ENCODE assay signal across 9 mouse cellular contexts in genomic region chr7:28464416-28465212, GRCm38 (mm10). TPM values are rescaled to one million over a fixed set of nuclear protein-coding genes. Genes with fewer than 3 reads are reported as not detected.
DNase-seq lines count a peak whose midpoint lies in the region; ATAC-seq lines count a peak whose summit lies in the region.
"Had no signal": no experiment of that assay in that cellular context is flagged by ENCODE, and none has a peak within 500 bp of the region (broad histone marks: within the 10 kb centered on the region; RNA-seq: fewer than 3 reads in every experiment).

No protein-coding gene starts in this region.

- H3K4me1 ChIP-seq in hindbrain, embryonic 12.5 days = peaks cover 18% of the 10 kb centered on the region

- no peaks in the 10 kb centered on the region for H3K9me3 ChIP-seq in hindbrain, embryonic 12.5 days (replicated peaks)

- H3K36me3 ChIP-seq in hindbrain, embryonic 12.5 days = peaks cover 41% of the 10 kb centered on the region
- H3K36me3 ChIP-seq in splenic B cell, adult 2 months (ENCODE audit: control insufficient read depth, insufficient read depth, low read length, poor library complexity, severe bottlenecking) = no peaks in the 10 kb centered on the region

- no peak overlapping the region for H3K27ac ChIP-seq in hindbrain, embryonic 12.5 days

- peaks cover 24% of the 10 kb centered on the region for H3K27me3 ChIP-seq in hindbrain, embryonic 12.5 days
- H3K27me3 ChIP-seq in splenic B cell, adult 2 months (ENCODE audit: control insufficient read depth, insufficient read depth, low read length, poor library complexity, severe bottlenecking) = no peaks in the 10 kb centered on the region

- no peak overlapping the region for H3K4me3 ChIP-seq in hindbrain, embryonic 12.5 days

- 67% methylated on average over 10 of the region's 10 CpGs for WGBS in hindbrain, embryonic 12.5 days

- DNase-seq in A20 (ENCODE audit: low read depth, low spot score) (peak; percentile 89), MN1 (ENCODE audit: low spot score) (peak; percentile 55), adipocyte (ENCODE audit: low spot score) (no peak)
- peak; percentile 64 to 74 for DNase-seq in layer of hippocampus, postnatal 25 days (ENCODE audit: extremely low spot score in 1 of 2, low spot score in 1 of 2)
- peak; percentile 82 for DNase-seq in lung, postnatal 36 days
- peak; percentile 47 for DNase-seq in splenic B cell, adult 2 months (ENCODE audit: low read depth, low spot score)

- peak overlapping the region; percentile 24 for H3K4me2 ChIP-seq in hindbrain, embryonic 12.5 days (replicated peaks)

- peak; percentile 86 for ATAC-seq in common myeloid progenitor, adult 5-6 weeks (replicated peaks; ENCODE audit: low read depth, poor library complexity, severe bottlenecking)
- peak; percentile 51; the same call in 1 of the 2 replicates for ATAC-seq in hindbrain, embryonic 12.5 days (ENCODE audit: low FRiP score)

- no peak overlapping the region for H3K9ac ChIP-seq in hindbrain, embryonic 12.5 days

RNA-seq across cellular contexts. Expression of gene Lrfn1, which starts 12.8 kb away (rescaled TPM):
- total RNA-seq in common myeloid progenitor, adult 5-6 weeks (2017) = 2.1 and 2.9 TPM in 2 replicates
- polyA plus RNA-seq in hindbrain, embryonic 12.5 days (2016; fragmentation: Nextera tagmentation; extraction: Ambion mirVana) = 14.0 and 15.9 TPM in 2 replicates
- total RNA-seq in layer of hippocampus, postnatal 25 days (2021) = 10 to 100 TPM; 74.1 to 76.7 TPM

RNA-seq across cellular contexts. Expression of gene Gmfg, which starts 27.4 kb away (rescaled TPM):
- 583 and 663 TPM in 2 replicates for total RNA-seq in common myeloid progenitor, adult 5-6 weeks (2017)
- 5.9 and 6.5 TPM in 2 replicates for polyA plus RNA-seq in hindbrain, embryonic 12.5 days (2016; fragmentation: Nextera tagmentation; extraction: Ambion mirVana)
- total RNA-seq in layer of hippocampus, postnatal 25 days (2021) = 1 to 10 TPM; 1.3 to 2.3 TPM

RNA-seq across cellular contexts. Expression of gene Ifnl2, which starts 45.6 kb away (rescaled TPM):
- total RNA-seq in common myeloid progenitor, adult 5-6 weeks (2017) = not detected in 2 replicates
- not detected in 2 replicates for polyA plus RNA-seq in hindbrain, embryonic 12.5 days (2016; fragmentation: Nextera tagmentation; extraction: Ambion mirVana)
- total RNA-seq in layer of hippocampus, postnatal 25 days (2021) = not detected
- polyA plus RNA-seq: heart, embryonic 14.5 days had no signal

RNA-seq across cellular contexts. Expression of gene Ifnl3, which starts 58.0 kb away (rescaled TPM):
- not detected in 2 replicates for total RNA-seq in common myeloid progenitor, adult 5-6 weeks (2017)
- not detected in 2 replicates for polyA plus RNA-seq in hindbrain, embryonic 12.5 days (2016; fragmentation: Nextera tagmentation; extraction: Ambion mirVana)
- total RNA-seq in layer of hippocampus, postnatal 25 days (2021) = not detected
- polyA plus RNA-seq: heart, embryonic 14.5 days had no signal

Comparison
In these comparisons a context has a peak if more than half of its experiments do, and no peak if none do; other contexts are left out.
1. RNA of gene Lrfn1, which starts 12.8 kb away (total RNA-seq): 74.1 to 76.7 TPM in layer of hippocampus, postnatal 25 days; 2.1 to 2.9 TPM in common myeloid progenitor, adult 5-6 weeks; every median in the first group is over 10 times any median in the second.
2. RNA of gene Gmfg, which starts 27.4 kb away (total RNA-seq): 583 to 663 TPM in common myeloid progenitor, adult 5-6 weeks; 1.3 to 2.3 TPM in layer of hippocampus, postnatal 25 days; every median in the first group is over 100 times any median in the second.